Mouse (Mus musculus): ENCODE results near the gene Zmym2. TPM values are rescaled to one million over a fixed set of nuclear protein-coding genes. Genes with fewer than 3 reads are reported as not detected.
A peak's percentile ranks its signal among the peaks of the same experiment; 100 is the strongest.
"Not testable (repeated sequence)": the region's sequence is repeated elsewhere in the genome, so short reads cannot be mapped to it uniquely, and the experiment has no call there.

Zmym2 gene
- total and polyA plus RNA-seq, 2 experiments from 2014 or later = 29.6 to 62.4 TPM

DNA sequence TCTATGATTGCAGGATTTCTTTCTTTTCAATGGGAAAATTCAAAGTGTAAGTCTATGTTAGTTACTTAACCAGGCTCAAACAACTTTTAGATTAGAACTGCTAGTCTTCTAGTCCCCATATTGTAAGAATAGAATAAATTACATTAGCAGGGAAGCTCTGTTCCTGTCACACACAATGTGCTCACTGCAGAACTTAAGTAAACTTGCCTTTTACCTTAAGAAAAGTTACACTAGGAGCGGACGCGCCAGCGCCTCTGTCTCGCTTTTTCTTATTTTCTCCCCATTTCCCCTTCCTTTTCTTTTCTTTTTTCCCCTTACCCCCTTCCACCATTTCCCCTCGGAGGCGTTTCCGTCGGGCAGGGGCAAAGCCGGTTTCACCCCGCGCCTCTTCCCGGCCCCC, 21.8 kb upstream of the Zmym2 start:
- no peak overlapping the region for H3K27ac ChIP-seq (ENCODE audit: low read depth, low read length)
- H3K9me3 ChIP-seq (ENCODE audit: low read length) = no peaks in the 10 kb centered on the region
- no peak for ATAC-seq (ENCODE audit: low FRiP score)
- peaks cover 15% of the 10 kb centered on the region for H3K27me3 ChIP-seq (ENCODE audit: insufficient read depth, low read length)
- peak overlapping the region; percentile 29 for H3K4me3 ChIP-seq (ENCODE audit: low read depth, low read length)
- H3K9ac ChIP-seq (replicated peaks; ENCODE audit: low read length, poor library complexity, severe bottlenecking) = no peak overlapping the region
- no peaks in the 10 kb centered on the region for H3K36me3 ChIP-seq (ENCODE audit: insufficient read depth, low read length)
- TF ChIP-seq CTCF (IDR thresholded peaks at IDR 0.05) = no peak
- no peaks in the 10 kb centered on the region for H3K4me1 ChIP-seq (ENCODE audit: insufficient read depth, low read length)
- WGBS = 6% methylated on average over 13 of the region's 13 CpGs
- DNase-seq (ENCODE audit: low spot score) = no peak
- H3K4me2 ChIP-seq (ENCODE audit: low read depth, low read length, poor library complexity, severe bottlenecking) = peak overlapping the region; percentile 53

- peaks cover 15% of the 10 kb centered on the region for H3K27me3 ChIP-seq (ENCODE audit: insufficient read depth, low read length)
- 2% methylated on average over 28 of the region's 30 CpGs for WGBS
- H3K36me3 ChIP-seq (ENCODE audit: insufficient read depth, low read length); ATAC-seq (ENCODE audit: low FRiP score); H3K27ac ChIP-seq (ENCODE audit: low read depth, low read length); H3K9ac ChIP-seq (replicated peaks; ENCODE audit: low read length, poor library complexity, severe bottlenecking); H3K4me1 ChIP-seq (ENCODE audit: insufficient read depth, low read length); DNase-seq (ENCODE audit: low spot score); H3K9me3 ChIP-seq (ENCODE audit: low read length): not testable (repeated sequence)
- peak overlapping the region; percentile 29 for H3K4me3 ChIP-seq (ENCODE audit: low read depth, low read length)
- H3K4me2 ChIP-seq (ENCODE audit: low read depth, low read length, poor library complexity, severe bottlenecking) = peak overlapping the region; percentile 53
These were observed 21.3 kb upstream of the Zmym2 start for GRCm38 (mm10) chr14:56865112-56865511.

DNA sequence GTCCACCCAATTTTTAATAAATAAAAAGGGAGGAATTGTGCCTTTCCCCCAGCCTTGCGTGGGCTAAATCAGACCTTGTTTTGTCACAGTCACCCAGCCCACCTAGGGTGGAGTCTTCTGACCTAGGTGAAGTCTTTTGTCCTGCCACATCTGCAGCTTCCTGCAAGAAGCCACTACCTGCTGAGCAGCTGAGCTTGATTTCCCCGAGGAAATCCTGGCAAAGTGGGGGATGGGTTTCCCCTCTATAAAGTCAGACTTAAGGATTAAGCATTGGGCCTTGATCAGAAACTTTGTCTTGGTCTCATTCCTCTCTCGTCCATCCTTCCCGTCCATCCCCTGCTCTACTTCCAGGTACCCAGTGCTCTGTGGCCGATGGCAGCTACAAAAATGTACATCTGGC, 12.9 kb upstream of the Zmym2 start:
- Histone ChIP-seq H3K36me3 (ENCODE audit: insufficient read depth, low read length) (no peaks in the 10 kb centered on the region), H3K27ac (ENCODE audit: low read depth, low read length) (no peak overlapping the region), H3K4me1 (ENCODE audit: insufficient read depth, low read length) (no peaks in the 10 kb centered on the region), H3K9me3 (ENCODE audit: low read length) (no peaks in the 10 kb centered on the region), H3K4me2 (ENCODE audit: low read depth, low read length, poor library complexity, severe bottlenecking) (no peak overlapping the region), H3K27me3 (ENCODE audit: insufficient read depth, low read length) (no peaks in the 10 kb centered on the region), H3K4me3 (ENCODE audit: low read depth, low read length) (no peak overlapping the region), H3K9ac (replicated peaks; ENCODE audit: low read length, poor library complexity, severe bottlenecking) (no peak overlapping the region)
- DNase-seq (ENCODE audit: low spot score) = no peak
- ATAC-seq (ENCODE audit: low FRiP score) = no peak
- TF ChIP-seq CTCF (IDR thresholded peaks at IDR 0.05) = no peak
- 84% methylated on average over 5 of the region's 5 CpGs for WGBS

DNA sequence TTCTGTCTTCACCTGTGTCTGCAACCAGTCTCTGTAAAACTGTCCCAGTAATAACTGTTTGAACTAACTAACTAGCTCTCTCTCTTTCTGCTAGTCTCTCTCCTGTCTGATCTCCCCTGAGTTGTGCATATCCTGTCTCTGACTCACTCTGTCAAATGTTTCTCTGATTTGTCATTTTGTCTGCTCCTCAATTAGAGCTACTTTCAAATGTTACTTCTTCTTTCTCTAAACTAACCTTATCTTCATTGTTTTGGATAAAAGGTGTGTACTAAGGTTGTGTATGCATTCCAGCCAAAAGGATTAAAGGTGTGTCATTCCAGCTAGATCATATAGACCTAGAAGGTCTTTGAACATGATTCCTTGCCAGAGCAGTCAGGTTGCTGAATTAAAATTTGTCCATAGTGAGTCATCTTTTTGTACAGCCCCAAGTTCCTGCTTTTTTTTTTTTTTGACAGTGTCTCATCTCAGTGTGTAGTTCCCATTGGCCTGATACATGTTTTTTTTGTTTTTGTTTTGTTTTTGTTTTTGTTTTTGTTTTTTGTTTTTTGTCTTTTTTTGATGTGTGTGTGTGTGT, 10.8 kb upstream of the Zmym2 start:
- ATAC-seq (ENCODE audit: low FRiP score) = no peak
- H3K27me3 ChIP-seq (ENCODE audit: insufficient read depth, low read length) = no peaks in the 10 kb centered on the region
- no peak for TF ChIP-seq CTCF (IDR thresholded peaks at IDR 0.05)

DNA sequence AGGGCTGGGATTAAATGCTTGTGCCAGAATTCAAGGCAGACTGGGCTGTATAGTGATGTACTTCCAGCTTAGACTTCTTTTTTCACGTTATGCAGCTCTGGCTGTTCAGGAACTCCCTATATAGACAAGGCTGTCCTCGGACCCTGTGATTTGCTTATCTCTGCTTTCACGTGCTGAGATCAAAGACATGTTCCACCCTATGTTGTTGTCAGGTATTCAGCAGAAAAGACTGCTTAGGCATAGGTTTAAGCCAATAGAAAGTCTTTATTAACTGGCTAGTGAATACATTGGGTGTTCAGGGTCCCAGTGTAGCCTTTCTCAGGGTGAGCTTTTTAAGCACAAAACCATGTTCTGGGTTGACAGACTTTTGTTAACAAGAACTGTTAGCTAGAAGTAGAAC, 5.2 kb upstream of the Zmym2 start:
- Histone ChIP-seq H3K4me1 (ENCODE audit: insufficient read depth, low read length) (no peaks in the 10 kb centered on the region), H3K9me3 (ENCODE audit: low read length) (no peaks in the 10 kb centered on the region), H3K4me2 (ENCODE audit: low read depth, low read length, poor library complexity, severe bottlenecking) (no peak overlapping the region), H3K9ac (replicated peaks; ENCODE audit: low read length, poor library complexity, severe bottlenecking) (no peak overlapping the region), H3K27me3 (ENCODE audit: insufficient read depth, low read length) (no peaks in the 10 kb centered on the region), H3K4me3 (ENCODE audit: low read depth, low read length) (no peak overlapping the region), H3K27ac (ENCODE audit: low read depth, low read length) (no peak overlapping the region), H3K36me3 (ENCODE audit: insufficient read depth, low read length) (no peaks in the 10 kb centered on the region)
- TF ChIP-seq CTCF (IDR thresholded peaks at IDR 0.05) = no peak
- no peak for ATAC-seq (ENCODE audit: low FRiP score)
- no peak for DNase-seq (ENCODE audit: low spot score)
- WGBS = 58% methylated on average over 3 of the region's 3 CpGs

More for the DNA sequence above, 10.8 kb upstream of the Zmym2 start:
- no peak overlapping the region for H3K9ac ChIP-seq (replicated peaks; ENCODE audit: low read length, poor library complexity, severe bottlenecking)
- no peaks in the 10 kb centered on the region for H3K9me3 ChIP-seq (ENCODE audit: low read length)
- no peak overlapping the region for H3K4me2 ChIP-seq (ENCODE audit: low read depth, low read length, poor library complexity, severe bottlenecking)
- no peak for DNase-seq (ENCODE audit: low spot score)
- no peak overlapping the region for H3K4me3 ChIP-seq (ENCODE audit: low read depth, low read length)
- H3K36me3 ChIP-seq (ENCODE audit: insufficient read depth, low read length) = no peaks in the 10 kb centered on the region
- H3K4me1 ChIP-seq (ENCODE audit: insufficient read depth, low read length) = no peaks in the 10 kb centered on the region
- H3K27ac ChIP-seq (ENCODE audit: low read depth, low read length) = no peak overlapping the region

- no peak overlapping the region for H3K9ac ChIP-seq (replicated peaks; ENCODE audit: low read length, poor library complexity, severe bottlenecking)
- H3K9me3 ChIP-seq (ENCODE audit: low read length) = no peaks in the 10 kb centered on the region
- H3K4me1 ChIP-seq (ENCODE audit: insufficient read depth, low read length) = peaks cover 4% of the 10 kb centered on the region; the same call in 1 of the 2 replicates
- TF ChIP-seq CTCF (IDR thresholded peaks at IDR 0.05) = no peak
- H3K27me3 ChIP-seq (ENCODE audit: insufficient read depth, low read length) = no peaks in the 10 kb centered on the region
- H3K27ac ChIP-seq (ENCODE audit: low read depth, low read length) = no peak overlapping the region
- H3K4me3 ChIP-seq (ENCODE audit: low read depth, low read length) = no peak overlapping the region
- no peak overlapping the region for H3K4me2 ChIP-seq (ENCODE audit: low read depth, low read length, poor library complexity, severe bottlenecking)
- no peak for ATAC-seq (ENCODE audit: low FRiP score)
- no peaks in the 10 kb centered on the region for H3K36me3 ChIP-seq (ENCODE audit: insufficient read depth, low read length)
- WGBS = 95% methylated on average over 1 of the region's 1 CpGs
- DNase-seq (ENCODE audit: low spot score) = no peak
These were observed 3.0 kb upstream of the Zmym2 start for GRCm38 (mm10) chr14:56883431-56883830.

All from midbrain, postnatal 0 days (tissue).